Mouse (Mus musculus): ENCODE data around the gene Ctso.

- TF ChIP-seq EP300 (optimal IDR thresholded peaks at IDR 0.05), result no peak
- peak; percentile 89 for TF ChIP-seq CTCF (IDR thresholded peaks at IDR 0.05; ENCODE audit: low read depth)
These were observed 7.5 kb upstream of the Ctso start for GRCm38 (mm10) chr3:81924931-81925330.
